Mouse (Mus musculus): ENCODE measurements at regions not wholly inside any gene's neighbourhood (a gene's known extent, or its start where the extent isn't known, plus 50 kb on each side); places are given as distances from the start of the nearest gene placed in this dataset.
A peak's percentile ranks its signal among the peaks of the same experiment; 100 is the strongest.

GRCm38 (mm10) chr2:128457591-128458209, 133.3 kb upstream of the Spdye4c start:
- intact Hi-C loops (cut with DNase I): no loop called here
- no peak for DNase-seq

- intact Hi-C loops (cut with DNase I): no loop called here
- DNase-seq: no peak
These were observed 125.6 kb upstream of the Spdye4c start for GRCm38 (mm10) chr2:128465214-128465984.

- no peak for DNase-seq
- intact Hi-C loops (cut with DNase I): no loop called here
These were observed 123.3 kb upstream of the Spdye4c start for GRCm38 (mm10) chr2:128467490-128468245.

GRCm38 (mm10) chr2:128468323-128468722, 122.7 kb upstream of the Spdye4c start:
- intact Hi-C loops (cut with DNase I): no loop called here
- no peak for DNase-seq

- DNase-seq: no peak
- intact Hi-C loops (cut with DNase I): no loop called here
These were observed 120.7 kb upstream of the Spdye4c start for GRCm38 (mm10) chr2:128470351-128470750.

GRCm38 (mm10) chr2:128473241-128473954, 117.6 kb upstream of the Spdye4c start:
- DNase-seq: peak; percentile 10
- intact Hi-C loops (cut with DNase I): no loop called here

- intact Hi-C loops (cut with DNase I): no loop called here
These were observed 117.0 kb upstream of the Spdye4c start for GRCm38 (mm10) chr2:128473997-128474396.

GRCm38 (mm10) chr2:128477242-128477641, 113.8 kb upstream of the Spdye4c start:
- DNase-seq: no peak
- intact Hi-C loops (cut with DNase I): no loop called here

More at GRCm38 (mm10) chr2:128473997-128474396, 117.0 kb upstream of the Spdye4c start:
- DNase-seq: peak; percentile 13

GRCm38 (mm10) chr2:128491217-128491877, 99.7 kb upstream of the Spdye4c start:
- intact Hi-C loops (cut with DNase I): no loop called here
- DNase-seq: no peak

GRCm38 (mm10) chr2:128493871-128494270, 97.1 kb upstream of the Spdye4c start:
- no peak for DNase-seq
- intact Hi-C loops (cut with DNase I): no loop called here

- no peak for DNase-seq
- intact Hi-C loops (cut with DNase I): no loop called here
These were observed 93.1 kb upstream of the Spdye4c start for GRCm38 (mm10) chr2:128497891-128498290.

- intact Hi-C loops (cut with DNase I): no loop called here
- no peak for DNase-seq
These were observed 92.4 kb upstream of the Spdye4c start for GRCm38 (mm10) chr2:128498611-128499010.

- no peak for DNase-seq
- intact Hi-C loops (cut with DNase I): no loop called here
These were observed 91.3 kb upstream of the Spdye4c start for GRCm38 (mm10) chr2:128499575-128500184.

- DNase-seq: no peak
- intact Hi-C loops (cut with DNase I): no loop called here
These were observed 88.3 kb upstream of the Spdye4c start for GRCm38 (mm10) chr2:128502676-128503075.

GRCm38 (mm10) chr2:128503136-128503935, 87.7 kb upstream of the Spdye4c start:
- peak; percentile 25 for DNase-seq
- intact Hi-C loops (cut with DNase I): no loop called here

- intact Hi-C loops (cut with DNase I): no loop called here
- peak; percentile 71 for DNase-seq
These were observed 83.3 kb upstream of the Spdye4c start for GRCm38 (mm10) chr2:128507591-128508243.

- intact Hi-C loops (cut with DNase I): no loop called here
- peak; percentile 46 for DNase-seq
These were observed 82.8 kb upstream of the Spdye4c start for GRCm38 (mm10) chr2:128508244-128508605.

- intact Hi-C loops (cut with DNase I): no loop called here
- DNase-seq: no peak
These were observed 79.7 kb upstream of the Spdye4c start for GRCm38 (mm10) chr2:128511291-128511690.

GRCm38 (mm10) chr2:128512852-128513251, 78.2 kb upstream of the Spdye4c start:
- no peak for DNase-seq
- intact Hi-C loops (cut with DNase I): no loop called here
